Mouse (Mus musculus) lung, postnatal 0 days (tissue): ENCODE data around the gene Tmem186.
A peak's percentile ranks its signal among the peaks of the same experiment; 100 is the strongest.

Experiments used
- CTCF ChIP-seq: IDR thresholded peaks from 2 replicates; pipeline ENCODE4 v1.5.1; 2016; ENCODE audit warnings: antibody characterized with exemption, mild to moderate bottlenecking
- EP300 ChIP-seq: IDR thresholded peaks from 2 replicates; pipeline ENCODE4 v1.6.1; 2016; ENCODE audit warnings: antibody characterized with exemption, mild to moderate bottlenecking, control low read depth

DNA sequence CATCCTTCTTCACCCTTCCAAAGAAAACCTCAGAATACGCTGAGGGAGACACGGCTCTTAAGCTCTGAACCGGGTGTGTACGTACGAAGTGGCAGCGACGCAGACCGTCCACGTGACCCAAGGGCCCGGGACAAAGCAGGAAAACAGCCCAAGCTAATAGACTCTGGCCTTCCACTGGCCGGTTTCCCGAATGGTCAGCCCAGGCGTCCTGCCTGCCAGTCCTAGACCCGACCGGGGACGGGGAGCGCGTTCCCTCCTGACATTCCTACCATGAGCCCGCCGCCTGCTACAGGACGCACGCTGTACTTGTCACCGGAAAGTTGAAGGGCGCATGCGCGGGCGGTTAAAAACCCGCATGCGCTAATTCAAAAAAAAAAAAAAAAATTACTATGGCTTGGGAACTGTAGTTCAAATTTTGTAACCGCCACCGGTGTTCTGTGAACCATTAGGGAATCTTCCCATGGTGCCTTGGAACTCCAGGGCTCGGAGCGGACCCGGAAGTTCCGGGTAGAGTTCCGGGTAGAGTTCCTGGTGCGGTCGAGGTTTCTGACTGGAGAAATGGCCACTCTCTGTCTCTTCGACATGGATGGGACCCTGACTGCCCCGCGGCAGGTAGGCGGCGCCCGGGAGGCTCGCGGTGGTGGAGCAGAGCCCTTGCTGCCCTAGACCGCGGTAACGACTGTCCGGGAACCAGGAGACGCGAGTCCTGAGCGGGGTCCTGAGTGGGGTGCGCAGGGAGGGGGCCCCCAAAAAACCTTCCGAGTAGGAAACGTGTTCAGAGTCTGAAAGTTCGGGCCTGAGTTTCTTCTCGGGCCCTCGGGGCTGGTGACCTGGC, at the start of gene Tmem186, which contains the start of gene Pmm2:
- TF ChIP-seq EP300 (no peak), CTCF (peak; percentile 53)
